Mouse (Mus musculus): ENCODE results near the gene Ccdc162.
"Not testable (repeated sequence)": the region's sequence is repeated elsewhere in the genome, so short reads cannot be mapped to it uniquely, and the experiment has no call there.

Gene Ccdc162

DNA sequence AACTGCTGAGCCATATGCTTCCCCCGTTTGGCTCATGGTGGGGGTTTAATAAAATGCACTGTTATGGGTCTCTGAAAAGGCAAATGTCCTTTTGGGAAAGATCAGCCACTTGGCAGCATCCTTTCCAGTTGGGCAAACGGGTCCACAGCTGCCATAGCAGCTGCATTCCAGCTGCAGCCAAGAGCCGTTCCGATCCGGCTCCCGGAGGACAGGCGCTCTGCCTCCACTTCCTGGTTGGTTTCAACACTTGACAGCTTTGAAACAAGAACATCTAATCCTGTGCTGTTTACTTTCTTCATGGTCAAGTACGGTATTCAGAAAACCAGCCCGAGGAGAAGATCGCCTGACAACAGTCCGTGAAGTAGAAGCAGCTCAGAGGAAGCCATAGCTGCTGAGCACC lies 19.4 kb downstream of the Ccdc162 start:
- DNase-seq (ENCODE audit: low read depth, low spot score), result no peak

- DNase-seq (ENCODE audit: low read depth, low spot score), result no peak
Observed at GRCm38 (mm10) chr10:41690978-41691377, 25.5 kb downstream of the Ccdc162 start.

DNA sequence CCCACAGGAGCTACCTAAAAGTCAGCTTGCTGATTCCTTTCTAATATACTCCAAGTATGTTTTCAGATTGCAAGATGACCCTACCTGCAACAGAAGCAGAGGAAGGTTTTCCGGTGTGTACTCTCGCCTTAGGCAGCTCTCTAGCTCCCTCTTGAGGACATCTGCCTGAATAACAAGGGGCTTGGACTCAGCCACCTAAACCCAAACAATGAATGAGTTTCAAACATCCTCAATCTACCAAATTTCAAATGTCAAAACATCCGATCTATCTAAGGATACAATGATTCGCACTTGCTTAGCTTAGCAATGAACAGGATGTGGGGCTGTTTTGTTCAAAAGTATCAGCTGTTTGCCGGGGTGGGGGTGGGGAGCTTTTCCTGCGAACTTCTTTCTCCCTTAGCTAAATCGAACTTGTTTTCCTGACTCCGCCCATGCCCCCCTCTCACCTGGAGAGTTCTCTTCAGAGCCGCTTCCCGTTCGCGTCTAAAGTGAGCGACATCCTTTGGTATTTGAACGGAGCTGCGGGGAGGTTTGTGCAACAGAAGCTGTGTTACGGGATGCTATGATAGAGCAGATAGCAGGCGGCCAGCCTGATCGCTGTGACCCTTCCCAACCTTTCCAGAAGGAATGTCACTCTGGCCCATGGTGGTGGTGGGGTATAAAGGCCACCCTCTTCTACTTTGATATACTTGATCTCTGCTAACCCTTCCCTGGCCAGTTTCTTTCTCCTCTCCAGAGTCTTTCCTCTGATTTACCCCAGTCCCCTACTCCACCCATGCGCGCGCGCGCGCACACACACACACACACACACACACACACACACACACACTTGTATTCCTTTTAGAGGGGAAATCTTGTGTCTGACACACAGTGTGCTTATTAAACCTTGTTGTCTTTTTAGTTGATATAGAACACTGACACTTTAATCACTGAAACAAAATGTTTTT lies 26.2 kb downstream of the Ccdc162 start:
- peak; percentile 79 for DNase-seq (ENCODE audit: low read depth, low spot score)

- peak; percentile 30 for DNase-seq (ENCODE audit: low read depth, low spot score)
Observed at GRCm38 (mm10) chr10:41684548-41684996, 31.9 kb downstream of the Ccdc162 start.

- DNase-seq (ENCODE audit: low read depth, low spot score), result peak; percentile 81
Observed at GRCm38 (mm10) chr10:41682546-41683393, 33.7 kb downstream of the Ccdc162 start.

DNA sequence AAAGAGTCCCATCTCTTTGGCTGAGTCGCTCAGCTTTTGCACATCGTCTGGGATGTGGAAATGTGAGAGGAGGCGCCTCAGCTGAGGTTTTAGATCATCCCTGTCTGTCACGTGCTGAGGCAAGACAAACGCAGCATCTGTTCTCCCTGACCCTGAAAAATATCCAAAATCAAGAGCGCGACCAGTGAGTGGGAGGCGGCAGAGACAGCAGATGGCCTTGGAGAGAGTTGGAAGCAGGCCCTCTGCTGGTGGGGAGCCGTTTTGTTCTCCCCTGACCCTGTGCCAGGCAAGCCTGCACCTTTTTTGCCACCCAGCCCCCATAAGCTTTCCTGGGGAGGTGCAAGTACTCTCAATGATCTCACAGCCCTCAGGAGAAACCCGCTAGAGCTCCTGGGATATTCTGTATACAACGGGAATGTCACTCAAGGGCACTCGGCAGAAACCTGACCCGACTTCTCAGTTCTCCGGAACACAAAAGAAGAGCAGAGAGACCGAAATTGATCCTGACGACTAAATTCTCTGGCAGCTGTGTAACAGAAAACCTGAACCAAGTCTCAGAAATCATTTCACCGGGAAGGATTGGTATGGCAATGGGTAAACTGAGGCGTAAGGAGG lies 37.6 kb downstream of the Ccdc162 start:
- DNase-seq (ENCODE audit: low read depth, low spot score), result peak; percentile 82

GRCm38 (mm10) chr10:41677396-41677795 lies 39.0 kb downstream of the Ccdc162 start:
- DNase-seq (ENCODE audit: low read depth, low spot score), result no peak

DNA sequence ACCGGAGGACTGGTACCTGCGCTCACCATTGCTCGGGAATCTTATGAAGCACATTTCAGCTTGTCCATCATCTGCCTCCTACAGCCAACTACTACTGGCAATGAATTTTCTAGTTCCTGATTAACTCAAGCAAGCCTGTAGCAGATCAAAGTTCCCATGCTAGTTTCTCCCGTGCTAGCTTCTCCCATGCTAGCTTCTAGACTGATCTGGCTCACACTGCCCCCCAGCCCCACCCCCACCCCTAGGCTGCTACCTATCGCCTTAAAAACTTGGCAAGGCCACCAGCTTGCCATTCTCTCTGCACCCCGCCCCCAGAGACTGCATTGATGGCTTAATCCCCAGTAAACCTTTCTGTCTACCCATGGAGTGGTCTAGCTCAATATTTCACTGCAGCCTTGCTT lies 39.8 kb downstream of the Ccdc162 start:
- DNase-seq (ENCODE audit: low read depth, low spot score), result no peak

GRCm38 (mm10) chr10:41675842-41676571 lies 40.4 kb downstream of the Ccdc162 start:
- DNase-seq (ENCODE audit: low read depth, low spot score), result no peak

DNA sequence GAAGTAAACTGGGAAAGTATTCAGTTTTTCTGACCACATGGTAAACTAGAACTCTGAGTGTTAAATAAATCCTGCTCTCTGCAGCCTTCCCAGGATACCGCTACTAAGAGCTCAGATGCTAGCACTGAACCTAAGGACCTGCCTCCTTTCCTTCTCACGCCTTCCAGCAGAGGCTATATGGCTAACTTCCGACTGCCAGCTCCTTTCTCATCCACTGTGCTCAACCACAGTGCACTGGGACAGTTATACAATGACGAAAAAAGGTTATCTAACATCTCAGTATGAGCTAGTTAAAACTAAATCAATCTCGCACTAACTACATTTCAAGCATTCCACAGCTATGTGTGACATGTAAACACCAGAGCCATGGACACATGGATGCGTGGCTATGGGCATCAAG lies 41.2 kb downstream of the Ccdc162 start:
- DNase-seq (ENCODE audit: low read depth, low spot score), result no peak

DNA sequence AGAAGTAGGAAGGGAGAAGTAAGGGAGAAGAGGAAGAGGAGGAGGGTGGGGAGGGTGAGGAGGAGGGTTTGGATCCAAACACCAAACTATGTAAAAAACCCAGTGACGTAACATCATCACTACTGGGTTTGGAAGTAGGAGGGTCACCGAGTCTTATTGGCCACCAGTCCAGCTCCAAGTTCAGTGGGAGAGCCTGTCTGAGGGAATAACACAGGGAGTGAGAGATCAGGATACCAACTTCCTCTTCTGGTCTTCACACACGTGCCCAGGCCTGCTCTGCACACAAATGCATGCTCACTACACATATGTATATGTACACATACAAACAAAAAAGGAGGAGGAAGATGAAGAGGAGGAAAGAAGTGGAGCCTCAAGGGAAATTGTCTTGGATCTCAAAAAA lies 42.1 kb downstream of the Ccdc162 start:
- no peak for DNase-seq (ENCODE audit: low read depth, low spot score)

- no peak for DNase-seq (ENCODE audit: low read depth, low spot score)
Observed at GRCm38 (mm10) chr10:41670196-41670595, 46.2 kb downstream of the Ccdc162 start.

DNA sequence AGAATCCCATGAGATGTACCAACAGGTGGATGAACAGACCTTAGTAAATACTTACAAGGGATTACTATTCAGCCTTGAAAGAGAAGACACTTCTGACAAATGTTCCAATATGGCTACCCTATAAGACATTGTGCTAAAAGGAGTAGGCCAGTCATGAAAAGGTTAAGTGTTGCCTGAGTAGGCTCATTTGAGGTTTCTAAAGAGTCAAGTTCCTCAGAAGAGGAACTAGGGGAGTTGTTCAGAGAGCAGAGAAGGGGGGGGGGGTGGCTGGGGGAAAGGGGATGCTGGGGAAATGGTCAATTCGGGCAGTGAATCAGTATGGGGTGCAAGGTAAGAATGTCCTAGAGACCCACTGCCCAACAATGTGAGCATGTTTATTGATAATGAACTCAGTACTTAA lies 50.9 kb downstream of the Ccdc162 start:
- no peak for DNase-seq (ENCODE audit: low read depth, low spot score)

- DNase-seq (ENCODE audit: low read depth, low spot score), result not testable (repeated sequence)
Observed at GRCm38 (mm10) chr10:41659671-41660070, 56.8 kb downstream of the Ccdc162 start.

DNA sequence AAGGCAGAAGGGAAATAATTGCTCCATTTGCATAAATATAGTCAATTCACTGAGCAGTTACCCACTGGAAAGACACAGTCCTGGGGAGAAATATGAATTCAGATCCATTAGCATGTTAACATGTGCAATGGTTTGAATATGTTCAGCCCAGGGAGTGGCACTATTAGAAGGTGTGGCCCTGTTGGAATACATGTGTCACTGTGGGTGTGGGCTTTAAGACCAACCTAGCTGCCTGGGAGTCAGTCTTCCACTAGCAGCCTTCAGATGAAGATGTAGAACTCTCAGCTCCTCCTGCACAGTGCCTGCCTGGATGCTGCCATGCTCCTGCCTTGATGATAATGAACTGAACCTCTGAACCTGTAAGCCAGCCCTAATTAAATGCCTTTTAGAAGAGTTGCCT lies 60.8 kb downstream of the Ccdc162 start:
- DNase-seq (ENCODE audit: low read depth, low spot score), result not testable (repeated sequence)

GRCm38 (mm10) chr10:41652988-41653387 lies 63.4 kb downstream of the Ccdc162 start:
- no peak for DNase-seq (ENCODE audit: low read depth, low spot score)

- DNase-seq (ENCODE audit: low read depth, low spot score), result peak; percentile 23
Observed at GRCm38 (mm10) chr10:41652094-41652775, 64.2 kb downstream of the Ccdc162 start.

DNA sequence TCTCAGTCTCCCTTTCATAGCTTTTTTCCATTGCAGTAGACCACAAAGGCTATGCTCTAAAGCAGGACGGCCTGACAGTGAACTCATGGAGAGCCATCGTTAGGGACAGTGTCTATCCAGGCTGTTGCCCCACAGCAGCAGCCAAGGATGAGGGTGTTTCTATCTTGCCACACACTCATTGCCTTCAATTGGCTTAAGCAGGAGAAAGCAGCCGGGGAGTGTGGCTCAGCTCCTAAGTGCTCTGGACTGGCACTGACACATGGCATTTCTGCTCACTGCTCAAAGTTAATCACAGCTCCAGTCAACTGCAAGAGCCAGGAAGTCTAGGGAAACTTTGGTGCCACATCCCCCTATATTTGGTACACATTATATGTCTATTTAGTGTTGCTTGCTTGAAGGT lies 64.9 kb downstream of the Ccdc162 start:
- DNase-seq (ENCODE audit: low read depth, low spot score), result no peak

DNA sequence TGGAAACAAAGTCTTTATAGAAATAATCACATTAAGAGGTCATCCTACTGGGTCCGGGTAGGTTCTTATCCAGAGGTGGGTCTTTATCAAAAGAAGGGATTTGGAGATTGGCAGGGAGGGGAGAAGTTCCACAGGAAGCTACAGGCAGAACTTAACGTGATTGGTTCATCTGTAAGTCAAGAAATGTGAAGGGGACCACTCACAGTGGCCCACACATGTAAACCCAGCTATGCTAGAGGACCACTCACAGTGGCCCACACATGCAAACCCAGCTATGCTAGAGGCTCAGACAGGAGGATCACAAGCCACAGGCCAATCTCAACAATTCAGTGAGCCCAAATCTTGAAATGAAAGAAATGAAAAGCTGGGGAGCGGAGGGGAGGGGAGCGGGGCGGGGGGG lies 67.2 kb downstream of the Ccdc162 start:
- no peak for DNase-seq (ENCODE audit: low read depth, low spot score)

- DNase-seq (ENCODE audit: low read depth, low spot score), result no peak
Observed at GRCm38 (mm10) chr10:41638776-41639175, 77.7 kb downstream of the Ccdc162 start.

Measured in mesoderm, embryonic 11.5 days (tissue).